Mouse (Mus musculus) stomach, postnatal 0 days (tissue): ENCODE results near the gene Gm17949.

Experiments used
- CTCF ChIP-seq: IDR thresholded peaks from 2 replicates; pipeline ENCODE4 v1.5.1; 2016; ENCODE audit warnings: antibody characterized with exemption, low read depth, mild to moderate bottlenecking, moderate library complexity
- EP300 ChIP-seq: optimal IDR thresholded peaks from 2 replicates; pipeline ENCODE3; 2016; ENCODE audit warnings: antibody characterized with exemption

GRCm38 (mm10) chr17:57019693-57020092, 8.4 kb downstream of the Gm17949 start:
- TF ChIP-seq CTCF, result no peak
- no peak for TF ChIP-seq EP300
